Mouse (Mus musculus): ENCODE measurements around the gene Cux1. TPM values are rescaled to one million over a fixed set of nuclear protein-coding genes. Genes with fewer than 3 reads are reported as not detected.

Cux1 gene
- polyA plus RNA-seq, 1 experiment from 2014 or later: 100 TPM

- Histone ChIP-seq H3K4me1 (peaks cover 21% of the 10 kb centered on the region), H3K27ac (replicated peaks) (no peak overlapping the region)
Measured at GRCm38 (mm10) chr5:136507629-136508028, 59.7 kb downstream of the Cux1 start.

GRCm38 (mm10) chr5:136506262-136506661, 61.0 kb downstream of the Cux1 start:
- H3K36me3 ChIP-seq: no peaks in the 10 kb centered on the region
- H3K4me3 ChIP-seq: no peak overlapping the region
- DNase-seq (ENCODE audit: low spot score): no peak
- peaks cover 27% of the 10 kb centered on the region for H3K4me1 ChIP-seq
- H3K9me3 ChIP-seq (replicated peaks): no peaks in the 10 kb centered on the region
- H3K27me3 ChIP-seq (ENCODE audit: low read depth, poor library complexity, severe bottlenecking): no peaks in the 10 kb centered on the region
- no peak overlapping the region for H3K27ac ChIP-seq (replicated peaks)
- 81% methylated on average over 1 of the region's 1 CpGs for WGBS

More at GRCm38 (mm10) chr5:136507629-136508028, 59.7 kb downstream of the Cux1 start:
- 90% methylated on average over 4 of the region's 4 CpGs for WGBS
- DNase-seq (ENCODE audit: low spot score): no peak
- H3K36me3 ChIP-seq: no peaks in the 10 kb centered on the region
- H3K27me3 ChIP-seq (ENCODE audit: low read depth, poor library complexity, severe bottlenecking): no peaks in the 10 kb centered on the region
- H3K4me3 ChIP-seq: no peak overlapping the region
- no peaks in the 10 kb centered on the region for H3K9me3 ChIP-seq (replicated peaks)

DNA sequence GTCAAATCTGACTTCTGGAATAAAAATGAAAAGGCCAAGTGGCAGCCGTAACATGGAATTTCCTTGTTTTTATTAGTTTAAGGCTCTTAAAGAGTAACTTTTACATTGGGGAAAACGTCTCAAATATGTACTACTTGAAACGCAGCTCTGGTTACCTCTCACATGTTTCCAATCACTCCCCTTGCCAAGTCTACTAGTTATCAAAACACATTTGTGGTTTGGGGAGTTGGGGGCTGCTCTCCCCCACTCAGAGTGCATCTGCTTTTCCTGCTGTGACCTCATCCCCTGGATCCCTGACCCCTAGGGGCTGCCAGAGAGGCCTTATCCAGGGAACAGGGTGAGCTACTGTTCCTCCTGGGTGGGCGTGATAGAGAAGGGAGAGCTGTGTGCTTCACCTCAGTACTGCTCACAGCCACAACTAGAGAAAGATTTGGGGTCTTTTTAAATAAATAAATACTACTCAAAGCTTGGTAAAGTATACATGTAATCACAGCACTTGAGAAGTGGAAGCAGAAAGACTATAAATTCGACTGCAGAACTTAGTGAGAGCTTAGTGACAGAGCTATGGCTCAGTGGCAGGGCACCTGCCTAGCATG, 64.7 kb downstream of the Cux1 start:
- Histone ChIP-seq H3K4me3 (no peak overlapping the region), H3K9me3 (replicated peaks) (no peaks in the 10 kb centered on the region), H3K27ac (replicated peaks) (no peak overlapping the region), H3K27me3 (ENCODE audit: low read depth, poor library complexity, severe bottlenecking) (no peaks in the 10 kb centered on the region), H3K4me1 (peaks cover 44% of the 10 kb centered on the region), H3K36me3 (no peaks in the 10 kb centered on the region)
- WGBS: 60% methylated on average over 5 of the region's 5 CpGs
- no peak for DNase-seq (ENCODE audit: low spot score)

GRCm38 (mm10) chr5:136500307-136500871, 66.9 kb downstream of the Cux1 start:
- 74% methylated on average over 6 of the region's 6 CpGs for WGBS
- Histone ChIP-seq H3K4me3 (no peak overlapping the region), H3K27me3 (ENCODE audit: low read depth, poor library complexity, severe bottlenecking) (no peaks in the 10 kb centered on the region), H3K9me3 (replicated peaks) (no peaks in the 10 kb centered on the region), H3K36me3 (no peaks in the 10 kb centered on the region), H3K27ac (replicated peaks) (no peak overlapping the region), H3K4me1 (peaks cover 40% of the 10 kb centered on the region)
- no peak for DNase-seq (ENCODE audit: low spot score)

DNA sequence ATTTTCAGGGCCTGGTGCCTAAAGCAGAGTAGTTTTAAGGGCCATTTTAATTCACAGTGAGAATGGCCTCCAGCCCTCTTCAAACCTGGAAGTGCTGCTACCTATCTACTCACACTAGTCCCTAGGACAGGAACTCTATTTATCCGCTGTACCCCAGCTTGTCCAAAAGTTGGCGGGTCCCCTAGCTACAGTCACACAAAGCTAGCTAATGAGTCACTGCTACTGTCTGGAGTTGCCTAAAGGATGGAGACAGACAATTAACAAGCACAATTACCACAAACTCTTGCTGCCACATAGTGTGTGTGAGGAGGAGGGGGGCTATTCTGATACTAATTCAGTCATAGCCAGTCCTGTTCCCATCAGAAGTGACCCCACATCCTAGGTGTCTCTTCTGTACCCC, 68.0 kb downstream of the Cux1 start:
- Histone ChIP-seq H3K4me1 (peaks cover 35% of the 10 kb centered on the region), H3K9me3 (replicated peaks) (no peaks in the 10 kb centered on the region), H3K27ac (replicated peaks) (no peak overlapping the region), H3K27me3 (ENCODE audit: low read depth, poor library complexity, severe bottlenecking) (no peaks in the 10 kb centered on the region), H3K4me3 (no peak overlapping the region), H3K36me3 (no peaks in the 10 kb centered on the region)
- DNase-seq (ENCODE audit: low spot score): no peak
- 89% methylated on average over 2 of the region's 2 CpGs for WGBS

DNA sequence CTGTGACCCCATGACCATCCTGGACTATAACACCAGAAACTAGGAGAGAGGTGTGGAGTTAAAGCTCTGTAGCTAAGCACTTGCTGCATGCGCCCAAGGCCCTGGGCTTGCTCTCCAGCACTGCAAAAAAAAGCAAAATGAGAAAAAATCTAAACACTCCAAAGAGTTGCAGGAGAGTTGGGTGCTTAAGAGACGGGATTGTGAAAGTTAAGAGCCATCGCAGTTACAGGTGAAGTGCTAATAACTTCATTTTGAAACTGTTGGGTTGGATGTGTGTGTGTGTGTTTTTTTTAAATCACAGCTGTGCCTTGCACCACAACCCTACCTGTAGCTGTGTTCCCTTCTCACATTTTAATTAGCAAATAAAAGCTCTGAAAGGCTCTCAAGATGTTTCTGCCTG, 68.5 kb downstream of the Cux1 start:
- Histone ChIP-seq H3K27ac (replicated peaks) (no peak overlapping the region), H3K36me3 (no peaks in the 10 kb centered on the region), H3K27me3 (ENCODE audit: low read depth, poor library complexity, severe bottlenecking) (no peaks in the 10 kb centered on the region), H3K4me3 (no peak overlapping the region), H3K4me1 (peaks cover 33% of the 10 kb centered on the region), H3K9me3 (replicated peaks) (no peaks in the 10 kb centered on the region)
- DNase-seq (ENCODE audit: low spot score): no peak
- 87% methylated on average over 3 of the region's 3 CpGs for WGBS

GRCm38 (mm10) chr5:136497301-136497700, 70.0 kb downstream of the Cux1 start:
- no peak overlapping the region for H3K4me3 ChIP-seq
- H3K4me1 ChIP-seq: peaks cover 27% of the 10 kb centered on the region
- no peaks in the 10 kb centered on the region for H3K9me3 ChIP-seq (replicated peaks)
- no peaks in the 10 kb centered on the region for H3K36me3 ChIP-seq
- H3K27ac ChIP-seq (replicated peaks): no peak overlapping the region
- WGBS: 85% methylated on average over 2 of the region's 2 CpGs
- no peaks in the 10 kb centered on the region for H3K27me3 ChIP-seq (ENCODE audit: low read depth, poor library complexity, severe bottlenecking)
- DNase-seq (ENCODE audit: low spot score): no peak

DNA sequence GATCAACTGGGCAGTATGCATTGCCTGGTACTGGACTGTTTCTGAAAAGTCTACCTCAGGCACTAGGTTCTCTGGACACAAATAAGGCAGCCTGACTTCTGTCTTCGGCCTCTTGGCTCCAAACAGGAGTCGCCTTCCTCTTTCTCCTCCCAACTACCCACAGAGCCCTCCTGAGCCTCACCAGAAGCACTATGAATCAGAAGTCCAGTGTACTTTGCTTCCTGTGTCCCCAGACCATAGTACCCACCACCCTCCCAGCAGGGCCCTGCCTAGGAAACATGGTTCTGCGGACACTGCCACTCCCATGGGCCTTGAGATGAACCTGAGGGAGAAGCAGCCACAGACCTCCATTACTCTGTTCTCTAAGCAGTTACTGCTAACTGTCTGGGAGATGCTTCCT, 71.7 kb downstream of the Cux1 start:
- DNase-seq (ENCODE audit: low spot score): no peak
- Histone ChIP-seq H3K27me3 (ENCODE audit: low read depth, poor library complexity, severe bottlenecking) (no peaks in the 10 kb centered on the region), H3K36me3 (no peaks in the 10 kb centered on the region), H3K27ac (replicated peaks) (no peak overlapping the region), H3K4me1 (peaks cover 19% of the 10 kb centered on the region), H3K9me3 (replicated peaks) (no peaks in the 10 kb centered on the region), H3K4me3 (no peak overlapping the region)
- 92% methylated on average over 3 of the region's 3 CpGs for WGBS

DNA sequence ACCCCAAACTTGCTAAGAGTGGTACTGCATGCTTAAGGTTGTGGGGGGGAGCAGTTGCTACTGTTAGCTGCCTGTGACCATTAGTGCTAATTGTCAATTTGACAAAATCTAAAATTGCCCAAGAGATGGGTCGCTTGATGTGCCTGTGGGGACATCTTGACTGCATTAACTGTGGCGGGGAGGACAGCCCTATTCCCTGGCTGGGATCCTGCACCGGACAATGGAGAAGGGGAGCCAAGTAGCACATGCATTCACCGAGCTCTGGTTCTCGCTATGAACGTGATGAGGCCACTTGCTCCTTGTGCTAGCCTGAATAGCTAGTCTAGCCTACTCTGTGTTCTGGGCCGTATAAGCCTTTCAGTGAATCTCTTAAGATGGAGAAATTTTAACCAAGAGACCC, 72.4 kb downstream of the Cux1 start:
- no peaks in the 10 kb centered on the region for H3K27me3 ChIP-seq (ENCODE audit: low read depth, poor library complexity, severe bottlenecking)
- peaks cover 13% of the 10 kb centered on the region; the same call in 1 of the 2 replicates for H3K4me1 ChIP-seq
- H3K27ac ChIP-seq (replicated peaks): no peak overlapping the region
- no peak for DNase-seq (ENCODE audit: low spot score)
- H3K4me3 ChIP-seq: no peak overlapping the region
- 84% methylated on average over 7 of the region's 7 CpGs for WGBS
- no peaks in the 10 kb centered on the region for H3K9me3 ChIP-seq (replicated peaks)
- no peaks in the 10 kb centered on the region for H3K36me3 ChIP-seq

- no peak for DNase-seq (ENCODE audit: low spot score)
- H3K27ac ChIP-seq (replicated peaks): no peak overlapping the region
- H3K36me3 ChIP-seq: no peaks in the 10 kb centered on the region
- no peak overlapping the region for H3K4me3 ChIP-seq
- peaks cover 13% of the 10 kb centered on the region; the same call in 1 of the 2 replicates for H3K4me1 ChIP-seq
- H3K27me3 ChIP-seq (ENCODE audit: low read depth, poor library complexity, severe bottlenecking): no peaks in the 10 kb centered on the region
- WGBS: 86% methylated on average over 2 of the region's 2 CpGs
- H3K9me3 ChIP-seq (replicated peaks): no peaks in the 10 kb centered on the region
Measured at GRCm38 (mm10) chr5:136494288-136494687, 73.0 kb downstream of the Cux1 start.

DNA sequence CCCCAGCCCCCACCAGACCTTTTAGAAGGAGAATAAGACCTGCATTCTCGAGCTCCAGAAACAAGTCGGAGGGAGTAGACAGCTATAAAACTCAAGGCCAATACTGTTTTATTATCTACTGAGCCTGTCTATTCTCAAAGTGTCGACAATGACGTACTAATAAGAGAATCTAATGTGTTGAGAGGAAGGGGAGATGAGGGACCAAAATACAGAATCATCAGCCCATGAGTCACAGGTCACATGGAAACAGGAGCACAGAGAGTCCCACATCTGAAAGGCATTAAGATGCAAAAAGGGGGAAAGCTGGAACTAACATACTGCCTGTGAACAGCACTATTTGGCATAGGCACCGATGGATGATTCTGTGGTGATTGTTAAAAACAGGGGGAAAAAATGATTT, 77.8 kb downstream of the Cux1 start:
- 85% methylated on average over 5 of the region's 5 CpGs for WGBS
- peaks cover 8% of the 10 kb centered on the region; the same call in 1 of the 2 replicates for H3K4me1 ChIP-seq
- H3K36me3 ChIP-seq: peaks cover 18% of the 10 kb centered on the region
- no peak overlapping the region for H3K4me3 ChIP-seq
- H3K9me3 ChIP-seq (replicated peaks): no peaks in the 10 kb centered on the region
- DNase-seq (ENCODE audit: low spot score): no peak
- no peak overlapping the region for H3K27ac ChIP-seq (replicated peaks)
- no peaks in the 10 kb centered on the region for H3K27me3 ChIP-seq (ENCODE audit: low read depth, poor library complexity, severe bottlenecking)

GRCm38 (mm10) chr5:136488721-136489120, 78.6 kb downstream of the Cux1 start:
- WGBS: 85% methylated on average over 3 of the region's 3 CpGs
- Histone ChIP-seq H3K27me3 (ENCODE audit: low read depth, poor library complexity, severe bottlenecking) (no peaks in the 10 kb centered on the region), H3K27ac (replicated peaks) (no peak overlapping the region), H3K9me3 (replicated peaks) (no peaks in the 10 kb centered on the region), H3K4me3 (no peak overlapping the region), H3K36me3 (peaks cover 26% of the 10 kb centered on the region), H3K4me1 (peaks cover 7% of the 10 kb centered on the region; the same call in 1 of the 2 replicates)
- DNase-seq (ENCODE audit: low spot score): no peak

DNA sequence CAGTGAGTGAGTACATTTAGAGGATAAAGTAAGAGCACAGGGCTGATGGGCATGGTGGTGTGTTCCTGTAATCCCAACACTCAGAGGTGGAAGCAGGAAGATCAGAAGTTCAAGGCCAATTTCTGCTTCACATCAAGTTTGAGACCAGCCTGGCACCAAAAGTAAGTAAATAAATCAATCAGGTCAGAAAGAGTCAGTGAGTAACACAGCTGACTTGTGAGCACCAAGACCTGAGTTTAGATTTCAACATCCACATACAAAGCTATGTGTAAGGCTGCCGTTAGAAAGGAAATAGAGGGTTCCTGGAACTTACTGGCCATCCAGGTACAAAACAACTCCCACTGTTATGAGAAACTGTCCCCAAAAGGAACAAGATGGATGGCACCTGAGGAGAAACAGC, 79.1 kb downstream of the Cux1 start:
- Histone ChIP-seq H3K36me3 (peaks cover 31% of the 10 kb centered on the region), H3K4me3 (no peak overlapping the region), H3K9me3 (replicated peaks) (no peaks in the 10 kb centered on the region), H3K27ac (replicated peaks) (no peak overlapping the region), H3K4me1 (0 out of 2 replicates have a peak, but pooled peaks cover 3% of the 10 kb centered on the region), H3K27me3 (ENCODE audit: low read depth, poor library complexity, severe bottlenecking) (no peaks in the 10 kb centered on the region)
- 74% methylated on average over 1 of the region's 1 CpGs for WGBS
- no peak for DNase-seq (ENCODE audit: low spot score)
